Mouse (Mus musculus) cortical plate, adult 2 months (tissue): Measurements from ENCODE around the gene Coq9.

Experiments
- CTCF ChIP-seq: fragments of 200-500 bp; IDR thresholded peaks from 2 replicates; pipeline ENCODE4 v1.5.1; 2011; ENCODE audit warnings: mild to moderate bottlenecking, control low read depth, low read length; ENCODE audit not compliant: insufficient read depth; ENCODE audit errors: extremely low read depth
- POLR2A ChIP-seq: fragments of 200-500 bp; IDR thresholded peaks from 2 replicates; pipeline ENCODE4 v1.6.1; 2011; ENCODE audit warnings: mild to moderate bottlenecking, low read length, control low read depth; ENCODE audit not compliant: insufficient read depth; ENCODE audit errors: extremely low read depth

GRCm38 (mm10) chr8:94900617-94901016 lies 62.5 kb downstream of the Coq9 start:
- TF ChIP-seq CTCF: no peak
- TF ChIP-seq POLR2A: no peak
